In the genomic region with DNA sequence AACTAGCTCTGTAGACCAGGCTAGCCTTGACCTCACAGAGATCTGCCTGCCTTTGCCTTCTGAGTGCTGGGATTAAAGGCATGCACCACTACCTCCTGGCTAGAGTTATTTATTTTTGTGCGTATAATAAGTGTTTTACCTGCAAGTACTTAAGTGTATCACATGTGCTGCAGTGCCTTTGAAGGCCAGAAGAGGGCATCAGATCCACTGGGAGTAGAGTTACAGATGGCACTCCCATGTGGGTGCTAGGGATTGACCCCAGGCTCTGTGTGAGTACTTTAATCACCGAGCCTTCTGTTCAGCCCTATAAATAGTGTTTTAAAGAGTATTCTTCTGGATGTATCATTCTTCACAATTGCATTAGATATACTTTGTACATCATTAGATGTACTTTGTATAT, we compare ENCODE assay signal across 15 mouse cellular contexts. TPM values are rescaled to one million over a fixed set of nuclear protein-coding genes. Genes with fewer than 3 reads are reported as not detected.
DNase-seq lines count a peak whose midpoint lies in the region; ATAC-seq and TF ChIP-seq lines count a peak whose summit lies in the region.
"Had no signal": no experiment of that assay in that cellular context is flagged by ENCODE, and none has a peak within 500 bp of the region (broad histone marks: within the 10 kb centered on the region; RNA-seq: fewer than 3 reads in every experiment).

No protein-coding gene starts in this region.

- TF ChIP-seq CTCF in kidney, postnatal 0 days (IDR thresholded peaks at IDR 0.05; ENCODE audit: low read depth) = peak; percentile 51

- DNase-seq in kidney, postnatal 0 days (ENCODE audit: low spot score) = no peak
- no peak for DNase-seq in kidney, postnatal 14 days
- peak; percentile 15 for DNase-seq in 3T3-L1 (ENCODE audit: low read depth, low spot score)
- DNase-seq in A20 (ENCODE audit: low read depth, low spot score) = peak; percentile 50
- DNase-seq in ZHBTc4 (ENCODE audit: low read depth, low spot score) = peak; percentile 78
- no peak for DNase-seq in right cerebral cortex, postnatal 36 days (ENCODE audit: low spot score in 2 of 2)
- DNase-seq in adrenal gland, postnatal 4 days (ENCODE audit: low spot score in 2 of 2) = no peak
- DNase-seq: adrenal gland, postnatal 25 days; cerebellum, adult 11 months; heart, postnatal 10 days; kidney, postnatal 4 days; right cerebral cortex, postnatal 14 days had no signal

- H3K27me3 ChIP-seq in kidney, postnatal 0 days (ENCODE audit: insufficient read depth, low read length) = no peaks in the 10 kb centered on the region
- H3K27me3 ChIP-seq: limb, embryonic 15.5 days had no signal

- H3K9ac ChIP-seq in kidney, postnatal 0 days (ENCODE audit: low read depth, low read length) = no peak overlapping the region
- H3K9ac ChIP-seq: limb, embryonic 15.5 days had no signal

- no peaks in the 10 kb centered on the region for H3K4me1 ChIP-seq in kidney, postnatal 0 days (replicated peaks; ENCODE audit: insufficient read depth, low read length)
- H3K4me1 ChIP-seq: limb, embryonic 15.5 days had no signal

- no peak overlapping the region for H3K27ac ChIP-seq in kidney, postnatal 0 days
- H3K27ac ChIP-seq: limb, embryonic 15.5 days; macrophage had no signal

- 0 out of 2 replicates have a peak, but pooled peaks cover 5% of the 10 kb centered on the region for H3K9me3 ChIP-seq in kidney, postnatal 0 days (replicated peaks; ENCODE audit: low read length)

- H3K36me3 ChIP-seq in kidney, postnatal 0 days (ENCODE audit: insufficient read depth, low read length) = no peaks in the 10 kb centered on the region

- 96% methylated on average over 2 of the region's 2 CpGs for WGBS in kidney, postnatal 0 days

- no peak for ATAC-seq in kidney, postnatal 0 days (replicated peaks; ENCODE audit: low FRiP score, low read depth)
- ATAC-seq: midbrain, embryonic 16.5 days had no signal

- H3K4me3 ChIP-seq in kidney, postnatal 0 days (replicated peaks; ENCODE audit: low read depth, low read length) = no peak overlapping the region
- H3K4me3 ChIP-seq: limb, embryonic 15.5 days had no signal

- no peak overlapping the region for H3K4me2 ChIP-seq in kidney, postnatal 0 days (ENCODE audit: low read length)
- H3K4me2 ChIP-seq: limb, embryonic 15.5 days had no signal

RNA-seq across cellular contexts. Expression of a gene that starts 44.6 kb away (rescaled TPM):
- 13.1 and 14.7 TPM in 2 replicates for polyA plus RNA-seq in kidney, postnatal 0 days (2015; fragmentation: Nextera tagmentation; extraction: Ambion mirVana)
- 10 to 100 TPM; 12.9 to 13.8 TPM for total RNA-seq in adrenal gland, postnatal 4 days (2021)

RNA-seq across cellular contexts. Expression of a gene that starts 57.4 kb away (rescaled TPM):
- polyA plus RNA-seq in kidney, postnatal 0 days (2015; fragmentation: Nextera tagmentation; extraction: Ambion mirVana) = 0.11 TPM in 1 of 2 replicates, not detected in the other
- total RNA-seq in adrenal gland, postnatal 4 days (2021) = under 1 TPM; 0.64 to 0.82 TPM
- total RNA-seq: heart, postnatal 10 days had no signal

Comparison
In these comparisons a context has a peak if more than half of its experiments do, and no peak if none do; other contexts are left out.
1. DNase-seq: peak in 3T3-L1 (single experiment), A20 (single experiment) and ZHBTc4 (single experiment); none in kidney, postnatal 0 days (single experiment), kidney, postnatal 14 days (single experiment), right cerebral cortex, postnatal 36 days (0 of 2) and adrenal gland, postnatal 4 days (0 of 2).